Mouse (Mus musculus): ENCODE measurements around the gene Fam189a1. TPM values are rescaled to one million over a fixed set of nuclear protein-coding genes. Genes with fewer than 3 reads are reported as not detected.

The Fam189a1 gene
- polyA plus RNA-seq, 1 experiment from 2014 or later, result 0.74 TPM

GRCm38 (mm10) chr7:65141907-65142698 is 14.3 kb downstream of the Fam189a1 start:
- no peaks in the 10 kb centered on the region for H3K4me1 ChIP-seq (replicated peaks; ENCODE audit: insufficient read depth, low read length)
- no peak overlapping the region for H3K27ac ChIP-seq
- 29% methylated on average over 6 of the region's 6 CpGs for WGBS
- no peak for TF ChIP-seq CTCF (IDR thresholded peaks at IDR 0.05; ENCODE audit: low read depth)
- ATAC-seq (replicated peaks; ENCODE audit: low FRiP score, low read depth), result peak; percentile 76
- no peak overlapping the region for H3K4me3 ChIP-seq (replicated peaks; ENCODE audit: low read depth, low read length)
- H3K9me3 ChIP-seq (replicated peaks; ENCODE audit: low read length), result no peaks in the 10 kb centered on the region
- no peak overlapping the region for H3K4me2 ChIP-seq (ENCODE audit: low read length)
- H3K9ac ChIP-seq (ENCODE audit: low read depth, low read length), result no peak overlapping the region
- peak; percentile 37 for DNase-seq (ENCODE audit: low spot score)
- H3K27me3 ChIP-seq (ENCODE audit: insufficient read depth, low read length), result no peaks in the 10 kb centered on the region
- H3K36me3 ChIP-seq (ENCODE audit: insufficient read depth, low read length), result no peaks in the 10 kb centered on the region

GRCm38 (mm10) chr7:65140832-65141231 is 15.5 kb downstream of the Fam189a1 start:
- 77% methylated on average over 5 of the region's 5 CpGs for WGBS

GRCm38 (mm10) chr7:65140099-65140498 is 16.3 kb downstream of the Fam189a1 start:
- ATAC-seq (replicated peaks; ENCODE audit: low FRiP score, low read depth), result peak; percentile 79

More at GRCm38 (mm10) chr7:65140832-65141231, 15.5 kb downstream of the Fam189a1 start:
- Histone ChIP-seq H3K27me3 (ENCODE audit: insufficient read depth, low read length) (no peaks in the 10 kb centered on the region), H3K4me3 (replicated peaks; ENCODE audit: low read depth, low read length) (no peak overlapping the region), H3K4me2 (ENCODE audit: low read length) (no peak overlapping the region), H3K9ac (ENCODE audit: low read depth, low read length) (no peak overlapping the region), H3K4me1 (replicated peaks; ENCODE audit: insufficient read depth, low read length) (no peaks in the 10 kb centered on the region), H3K27ac (no peak overlapping the region), H3K36me3 (ENCODE audit: insufficient read depth, low read length) (no peaks in the 10 kb centered on the region), H3K9me3 (replicated peaks; ENCODE audit: low read length) (no peaks in the 10 kb centered on the region)
- DNase-seq (ENCODE audit: low spot score), result no peak
- ATAC-seq (replicated peaks; ENCODE audit: low FRiP score, low read depth), result no peak
- TF ChIP-seq CTCF (IDR thresholded peaks at IDR 0.05; ENCODE audit: low read depth), result no peak

DNA sequence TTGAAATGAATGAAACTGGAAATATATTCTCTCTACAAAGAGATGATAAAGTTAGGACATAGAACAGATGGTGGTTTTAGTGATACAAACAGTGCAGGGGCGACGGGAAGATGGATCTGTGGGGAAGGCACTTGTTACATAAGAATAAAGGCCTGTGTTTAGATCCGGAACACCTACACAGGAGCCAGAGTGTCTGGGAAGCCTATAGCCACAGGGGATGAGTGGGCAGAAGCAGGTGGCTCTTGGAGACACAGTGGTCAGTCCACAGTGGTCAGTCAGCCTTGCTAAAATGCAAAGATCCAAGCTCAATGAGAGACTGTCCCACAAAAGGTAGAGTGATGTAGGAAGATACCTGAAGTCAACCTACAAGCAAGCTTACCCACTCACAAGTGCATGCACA is 32.6 kb downstream of the Fam189a1 start:
- Histone ChIP-seq H3K36me3 (ENCODE audit: insufficient read depth, low read length) (no peaks in the 10 kb centered on the region), H3K27ac (no peak overlapping the region), H3K4me1 (replicated peaks; ENCODE audit: insufficient read depth, low read length) (no peaks in the 10 kb centered on the region), H3K4me3 (replicated peaks; ENCODE audit: low read depth, low read length) (no peak overlapping the region), H3K4me2 (ENCODE audit: low read length) (no peak overlapping the region), H3K27me3 (ENCODE audit: insufficient read depth, low read length) (no peaks in the 10 kb centered on the region), H3K9ac (ENCODE audit: low read depth, low read length) (no peak overlapping the region), H3K9me3 (replicated peaks; ENCODE audit: low read length) (no peaks in the 10 kb centered on the region)
- 87% methylated on average over 3 of the region's 3 CpGs for whole genome bisulfite sequencing
- ATAC-seq (replicated peaks; ENCODE audit: low FRiP score, low read depth), result no peak
- DNase-seq (ENCODE audit: low spot score), result no peak
- no peak for TF ChIP-seq CTCF (IDR thresholded peaks at IDR 0.05; ENCODE audit: low read depth)

More at GRCm38 (mm10) chr7:65140099-65140498, 16.3 kb downstream of the Fam189a1 start:
- no peaks in the 10 kb centered on the region for H3K27me3 ChIP-seq (ENCODE audit: insufficient read depth, low read length)
- TF ChIP-seq CTCF (IDR thresholded peaks at IDR 0.05; ENCODE audit: low read depth), result no peak
- no peak for DNase-seq (ENCODE audit: low spot score)
- H3K36me3 ChIP-seq (ENCODE audit: insufficient read depth, low read length), result no peaks in the 10 kb centered on the region
- no peaks in the 10 kb centered on the region for H3K9me3 ChIP-seq (replicated peaks; ENCODE audit: low read length)
- H3K4me2 ChIP-seq (ENCODE audit: low read length), result no peak overlapping the region
- 47% methylated on average over 5 of the region's 5 CpGs for whole genome bisulfite sequencing
- no peak overlapping the region for H3K27ac ChIP-seq
- no peak overlapping the region for H3K4me3 ChIP-seq (replicated peaks; ENCODE audit: low read depth, low read length)
- H3K9ac ChIP-seq (ENCODE audit: low read depth, low read length), result no peak overlapping the region
- H3K4me1 ChIP-seq (replicated peaks; ENCODE audit: insufficient read depth, low read length), result no peaks in the 10 kb centered on the region

- ATAC-seq (replicated peaks; ENCODE audit: low FRiP score, low read depth), result no peak
Observed at GRCm38 (mm10) chr7:65116903-65117302, 39.5 kb downstream of the Fam189a1 start.

GRCm38 (mm10) chr7:65115366-65115765 is 41.0 kb downstream of the Fam189a1 start:
- 85% methylated on average over 3 of the region's 3 CpGs for WGBS
- ATAC-seq (replicated peaks; ENCODE audit: low FRiP score, low read depth), result no peak
- no peak overlapping the region for H3K4me2 ChIP-seq (ENCODE audit: low read length)

More at GRCm38 (mm10) chr7:65116903-65117302, 39.5 kb downstream of the Fam189a1 start:
- no peaks in the 10 kb centered on the region for H3K9me3 ChIP-seq (replicated peaks; ENCODE audit: low read length)
- WGBS, result 89% methylated on average over 7 of the region's 7 CpGs
- H3K4me3 ChIP-seq (replicated peaks; ENCODE audit: low read depth, low read length), result no peak overlapping the region
- DNase-seq (ENCODE audit: low spot score), result no peak
- TF ChIP-seq CTCF (IDR thresholded peaks at IDR 0.05; ENCODE audit: low read depth), result no peak
- H3K4me2 ChIP-seq (ENCODE audit: low read length), result no peak overlapping the region
- H3K36me3 ChIP-seq (ENCODE audit: insufficient read depth, low read length), result no peaks in the 10 kb centered on the region
- H3K27ac ChIP-seq, result no peak overlapping the region
- H3K4me1 ChIP-seq (replicated peaks; ENCODE audit: insufficient read depth, low read length), result no peaks in the 10 kb centered on the region
- no peaks in the 10 kb centered on the region for H3K27me3 ChIP-seq (ENCODE audit: insufficient read depth, low read length)
- no peak overlapping the region for H3K9ac ChIP-seq (ENCODE audit: low read depth, low read length)

More at GRCm38 (mm10) chr7:65115366-65115765, 41.0 kb downstream of the Fam189a1 start:
- H3K9me3 ChIP-seq (replicated peaks; ENCODE audit: low read length), result no peaks in the 10 kb centered on the region
- H3K4me1 ChIP-seq (replicated peaks; ENCODE audit: insufficient read depth, low read length), result no peaks in the 10 kb centered on the region
- no peak overlapping the region for H3K9ac ChIP-seq (ENCODE audit: low read depth, low read length)
- H3K36me3 ChIP-seq (ENCODE audit: insufficient read depth, low read length), result no peaks in the 10 kb centered on the region
- H3K27ac ChIP-seq, result no peak overlapping the region
- H3K27me3 ChIP-seq (ENCODE audit: insufficient read depth, low read length), result no peaks in the 10 kb centered on the region
- TF ChIP-seq CTCF (IDR thresholded peaks at IDR 0.05; ENCODE audit: low read depth), result no peak
- no peak for DNase-seq (ENCODE audit: low spot score)
- no peak overlapping the region for H3K4me3 ChIP-seq (replicated peaks; ENCODE audit: low read depth, low read length)

All from kidney, postnatal 0 days (tissue).